Mouse (Mus musculus) brain, adult 2 months (tissue): ENCODE results near the gene Slamf1.

Source experiments
- DNase-seq: peaks from one replicate; pipeline ENCODE4 v3.0.0; 2011; ENCODE audit warnings: low read depth, low spot score

Gene Slamf1

GRCm38 (mm10) chr1:171766898-171767297 is at the start of gene Slamf1:
Gene Slamf1, plus strand, starts transcription at chr1:171767127.
- no peak for DNase-seq

DNA sequence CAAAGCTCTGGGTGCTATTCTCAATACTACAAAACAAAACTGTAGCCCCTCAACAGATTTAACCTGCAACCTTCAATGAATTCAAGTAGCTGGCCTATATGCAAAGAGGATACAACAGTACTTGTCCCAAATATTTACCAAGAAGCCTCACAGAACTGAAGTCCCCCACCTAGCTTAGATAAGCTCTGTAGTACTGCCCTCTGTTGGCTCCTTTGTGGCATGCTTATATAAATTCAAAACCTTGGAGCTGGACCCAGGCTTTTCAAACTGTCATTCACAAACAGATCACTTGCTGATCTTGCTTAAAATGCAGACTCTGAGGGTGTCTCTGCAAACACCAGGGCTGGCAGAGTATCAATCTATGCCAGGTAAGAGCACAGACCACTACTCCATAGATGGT is 35.7 kb upstream of the Slamf1 start:
- peak; percentile 4 for DNase-seq

GRCm38 (mm10) chr1:171734898-171735297 is 32.0 kb upstream of the Slamf1 start:
- no peak for DNase-seq

GRCm38 (mm10) chr1:171748127-171748969 is 18.6 kb upstream of the Slamf1 start:
- DNase-seq, result no peak

GRCm38 (mm10) chr1:171761853-171762448 is 5.0 kb upstream of the Slamf1 start:
- DNase-seq, result no peak

- no peak for DNase-seq
These were observed 4.1 kb downstream of the Slamf1 start for GRCm38 (mm10) chr1:171770996-171771395.

GRCm38 (mm10) chr1:171772121-171772735 is 5.3 kb downstream of the Slamf1 start:
- no peak for DNase-seq

GRCm38 (mm10) chr1:171773232-171773989 is 6.5 kb downstream of the Slamf1 start:
- DNase-seq, result peak; percentile 44

DNA sequence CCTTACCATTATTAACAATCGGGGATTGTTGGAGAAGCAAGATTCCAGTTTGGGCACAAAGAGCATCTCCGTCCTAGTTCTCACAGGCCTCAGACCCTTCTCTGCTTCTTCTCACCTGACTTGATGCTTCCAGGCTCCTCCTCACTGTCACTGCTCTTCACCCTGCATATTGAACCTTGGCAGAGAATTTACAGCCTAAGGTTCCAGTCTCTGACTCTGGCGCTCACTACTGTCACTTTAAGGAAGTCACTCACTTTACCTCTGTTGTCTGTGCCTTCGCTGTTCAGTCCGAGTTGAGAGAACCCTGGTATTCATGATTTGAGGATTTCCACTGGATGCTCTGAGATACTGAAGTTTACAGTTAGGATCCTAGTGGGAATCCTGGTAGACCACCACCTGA is 7.3 kb downstream of the Slamf1 start:
- DNase-seq, result no peak

GRCm38 (mm10) chr1:171774678-171775077 is 7.8 kb downstream of the Slamf1 start:
- no peak for DNase-seq

DNA sequence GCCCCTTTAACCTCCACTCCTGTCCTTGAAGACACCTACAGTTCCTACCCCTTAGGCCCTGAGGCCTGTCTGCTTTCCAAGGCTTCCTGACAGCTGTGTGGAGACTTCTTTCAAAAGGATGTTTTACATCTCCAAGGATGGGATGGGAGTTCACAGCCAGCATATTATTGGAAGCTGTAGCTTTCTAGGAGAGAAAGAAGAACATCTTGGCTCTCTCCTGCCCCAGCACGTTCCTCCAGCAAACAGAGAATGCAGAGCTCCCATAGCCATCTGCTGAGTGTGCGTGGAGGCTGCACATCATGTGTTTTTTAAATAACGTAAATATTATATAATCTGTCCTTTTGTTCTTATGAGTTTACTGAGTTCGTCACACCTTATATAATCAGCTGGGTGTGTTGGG is 8.9 kb downstream of the Slamf1 start:
- peak; percentile 81 for DNase-seq

DNA sequence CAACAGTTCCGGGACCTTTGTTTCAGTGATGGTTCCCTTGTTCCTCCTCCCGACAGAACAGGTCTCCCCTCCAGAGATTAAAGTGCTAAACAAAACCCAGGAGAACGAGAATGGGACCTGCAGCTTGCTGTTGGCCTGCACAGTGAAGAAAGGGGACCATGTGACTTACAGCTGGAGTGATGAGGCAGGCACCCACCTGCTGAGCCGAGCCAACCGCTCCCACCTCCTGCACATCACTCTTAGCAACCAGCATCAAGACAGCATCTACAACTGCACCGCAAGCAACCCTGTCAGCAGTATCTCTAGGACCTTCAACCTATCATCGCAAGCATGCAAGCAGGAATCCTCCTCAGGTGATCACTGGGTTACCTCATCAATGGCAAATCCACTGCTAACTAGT is 10.1 kb downstream of the Slamf1 start:
- no peak for DNase-seq

DNA sequence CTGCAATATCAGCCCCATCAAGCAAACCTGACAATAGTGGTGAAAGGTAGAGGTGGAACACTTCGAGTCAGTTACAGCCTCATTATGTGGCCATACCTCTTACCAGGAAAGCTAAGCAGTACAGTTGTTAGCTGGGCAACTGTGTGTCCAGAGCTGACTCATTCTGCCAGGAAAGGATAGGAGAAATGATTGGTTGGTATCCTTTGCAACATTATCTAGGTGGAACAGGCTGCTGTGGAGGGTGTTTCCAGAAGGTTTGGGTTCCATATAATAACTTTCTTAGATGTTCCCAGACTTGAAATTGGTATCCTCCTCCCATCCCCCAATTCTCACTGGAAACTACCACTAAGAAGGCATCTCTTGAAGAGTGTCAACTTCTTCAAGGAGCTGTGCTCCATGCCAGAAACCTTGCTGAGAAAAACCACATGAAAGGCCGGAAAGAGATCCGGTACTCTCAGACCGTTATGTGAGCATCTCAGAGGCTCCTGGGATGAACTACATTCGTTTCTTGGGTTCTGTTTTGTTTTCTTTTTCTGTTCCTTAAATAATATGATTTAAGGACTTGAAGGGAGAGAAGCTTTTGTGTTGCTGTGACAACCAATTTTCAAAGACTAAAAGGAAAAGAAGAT is 15.5 kb downstream of the Slamf1 start:
- no peak for DNase-seq

- DNase-seq, result no peak
These were observed 18.9 kb downstream of the Slamf1 start for GRCm38 (mm10) chr1:171785871-171786270.

- DNase-seq, result no peak
These were observed 20.5 kb downstream of the Slamf1 start for GRCm38 (mm10) chr1:171787281-171788015.

GRCm38 (mm10) chr1:171788461-171789283 is 21.7 kb downstream of the Slamf1 start:
- DNase-seq, result peak; percentile 86

- no peak for DNase-seq
These were observed 22.5 kb downstream of the Slamf1 start for GRCm38 (mm10) chr1:171789407-171789806.

- peak; percentile 83 for DNase-seq
These were observed 24.6 kb downstream of the Slamf1 start for GRCm38 (mm10) chr1:171791491-171791890.

GRCm38 (mm10) chr1:171796185-171796584 is 29.3 kb downstream of the Slamf1 start:
- DNase-seq, result no peak

GRCm38 (mm10) chr1:171797840-171798239 is 30.9 kb downstream of the Slamf1 start:
- no peak for DNase-seq
